Mouse (Mus musculus): ENCODE measurements around the gene Xiap.

- TF ChIP-seq GATA1 (IDR thresholded peaks at IDR 0.05; ENCODE audit: borderline replicate concordance, low read length) (no peak), FLI1 (IDR thresholded peaks at IDR 0.05; ENCODE audit: low read length) (no peak)
Measured at GRCm38 (mm10) chrX:42033911-42034310, 25.6 kb upstream of the Xiap start.
